Mouse (Mus musculus) CD4-positive helper T cell, adult 2 months (primary cell): ENCODE measurements around the gene Col26a1.

Experiments used
- DNase-seq: peaks from one replicate; pipeline ENCODE4 v3.0.0-alpha.2; 2012; ENCODE audit warnings: low read depth, missing footprints, low spot score

The Col26a1 gene

DNA sequence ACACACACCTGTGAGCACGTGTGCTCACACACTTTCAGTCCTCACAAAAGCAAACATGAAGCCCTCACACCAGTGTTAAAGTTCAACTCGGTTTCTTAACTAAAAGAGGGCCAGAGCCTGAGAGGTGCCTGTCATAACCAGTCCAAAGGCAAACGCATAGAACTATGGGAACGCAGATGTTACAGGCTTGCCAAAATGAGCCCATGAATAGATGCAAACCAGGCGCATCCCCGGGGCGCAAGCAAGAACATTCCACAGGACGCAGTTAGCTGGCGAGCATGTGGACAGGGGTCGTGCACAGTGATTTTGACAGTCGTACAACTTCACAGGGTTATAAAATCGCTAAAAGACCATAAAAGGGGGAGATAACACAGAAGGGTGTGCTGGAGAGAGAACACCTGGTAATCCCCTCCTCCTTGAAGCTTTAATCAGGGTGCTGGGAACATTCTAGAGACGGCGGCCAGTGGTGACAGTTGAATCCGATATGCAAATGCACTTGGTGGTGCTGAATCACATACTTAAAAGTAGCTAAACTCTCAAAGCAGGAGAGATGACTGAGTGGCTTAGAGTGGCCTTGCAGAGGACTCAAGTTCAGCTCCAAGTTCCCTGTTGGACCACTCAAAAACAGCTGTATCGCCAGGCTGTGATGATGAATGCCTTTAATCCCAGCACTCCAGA, 76.5 kb downstream of the Col26a1 start:
- no peak for DNase-seq

DNA sequence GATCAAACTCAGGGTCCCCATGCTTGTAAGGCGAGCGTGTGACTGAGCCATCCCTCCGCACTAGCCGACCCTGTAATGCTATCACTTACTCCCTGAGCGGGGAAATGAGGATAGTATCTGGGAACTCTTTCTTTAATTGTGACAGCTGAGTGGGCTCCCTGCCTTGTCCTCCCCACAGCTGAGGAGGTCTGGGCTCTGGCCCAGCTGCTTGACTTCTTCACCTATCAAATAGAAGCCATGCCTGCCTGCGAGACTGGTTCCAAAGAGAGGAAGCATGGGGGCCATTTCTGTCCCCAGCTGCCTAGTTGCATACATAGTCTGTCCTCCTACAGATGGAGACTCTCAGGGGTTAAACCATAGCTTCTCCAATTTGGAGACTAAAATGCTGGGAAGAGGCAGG, 78.0 kb downstream of the Col26a1 start:
- DNase-seq, result no peak

DNA sequence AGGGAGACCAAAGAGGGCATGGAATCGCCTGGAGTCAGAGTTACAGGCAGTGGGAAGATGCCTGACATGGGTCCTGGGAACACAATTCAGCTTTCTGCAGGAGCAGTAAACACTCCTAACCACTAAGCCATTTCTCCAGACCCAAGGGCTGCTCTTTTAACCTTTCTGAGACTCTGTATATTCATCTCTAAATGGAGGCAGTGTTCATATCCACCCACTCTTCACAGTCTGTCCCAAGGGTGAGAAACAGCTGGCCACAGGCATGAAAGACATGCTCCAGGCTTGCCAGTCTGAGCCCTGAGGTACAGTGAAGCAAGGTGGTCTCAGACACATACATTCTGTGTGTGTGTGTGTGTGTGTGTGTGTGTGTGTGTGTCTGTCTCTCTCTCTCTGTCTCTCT, 78.8 kb downstream of the Col26a1 start:
- DNase-seq, result no peak

DNA sequence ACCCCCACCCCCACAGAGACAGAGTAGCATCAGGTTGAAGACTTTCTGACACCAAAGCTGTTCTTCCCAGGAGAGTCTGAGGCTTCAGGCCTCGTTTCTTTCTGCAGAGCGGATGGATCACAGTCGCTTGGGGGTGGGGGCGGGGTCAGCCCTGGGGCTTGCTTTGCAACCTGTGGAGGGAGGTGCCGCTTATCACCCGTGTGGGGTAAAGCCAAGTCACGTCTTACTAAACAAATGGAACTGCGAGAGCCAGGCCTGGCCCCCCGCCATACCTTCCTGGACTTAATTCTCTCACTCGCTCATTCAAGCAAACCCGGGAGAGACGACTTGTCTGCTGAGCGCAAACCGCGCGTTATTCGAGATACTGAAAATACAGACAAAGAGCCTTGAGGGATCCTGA, 80.3 kb downstream of the Col26a1 start:
- DNase-seq, result no peak

DNA sequence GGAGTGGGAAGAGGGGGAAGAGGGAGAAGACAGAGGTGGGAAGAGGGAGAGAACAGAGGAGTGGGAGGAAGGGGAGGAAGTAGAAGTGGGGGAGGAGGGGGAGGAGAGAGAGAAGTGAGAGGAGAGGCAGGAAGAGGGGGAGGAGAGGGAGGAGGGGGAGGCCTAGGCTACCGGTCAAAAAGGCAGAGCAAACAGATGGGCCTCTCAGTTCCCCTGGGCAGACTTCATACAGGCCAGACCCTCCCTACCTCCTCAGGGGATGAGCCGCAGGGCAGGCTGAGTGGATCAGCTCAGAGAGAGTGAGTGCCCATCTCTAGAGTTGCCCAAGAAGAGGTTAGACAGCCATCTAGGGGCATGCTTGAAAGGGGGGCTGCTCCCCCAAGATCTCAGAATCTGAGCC, 86.1 kb downstream of the Col26a1 start:
- DNase-seq, result no peak

DNA sequence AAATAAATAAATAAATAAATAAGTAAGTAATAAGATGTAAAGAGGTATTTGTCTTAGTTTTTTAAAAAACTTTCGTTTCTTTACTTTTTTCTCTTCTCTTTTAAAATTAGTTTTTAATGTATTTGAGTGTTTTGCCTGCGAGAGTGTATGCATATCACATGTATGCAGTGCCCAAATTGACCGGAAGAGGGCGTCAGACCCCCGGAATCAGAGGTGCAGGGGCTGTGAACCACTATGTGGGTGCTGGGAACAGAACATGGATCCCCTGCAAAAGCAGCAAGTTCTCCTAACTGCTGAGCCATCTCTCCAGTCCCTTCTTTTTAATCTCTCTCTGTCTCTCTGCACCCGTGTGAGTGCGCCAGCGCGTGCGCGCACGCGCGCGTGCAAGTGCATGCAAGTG, 89.2 kb downstream of the Col26a1 start:
- DNase-seq, result no peak

DNA sequence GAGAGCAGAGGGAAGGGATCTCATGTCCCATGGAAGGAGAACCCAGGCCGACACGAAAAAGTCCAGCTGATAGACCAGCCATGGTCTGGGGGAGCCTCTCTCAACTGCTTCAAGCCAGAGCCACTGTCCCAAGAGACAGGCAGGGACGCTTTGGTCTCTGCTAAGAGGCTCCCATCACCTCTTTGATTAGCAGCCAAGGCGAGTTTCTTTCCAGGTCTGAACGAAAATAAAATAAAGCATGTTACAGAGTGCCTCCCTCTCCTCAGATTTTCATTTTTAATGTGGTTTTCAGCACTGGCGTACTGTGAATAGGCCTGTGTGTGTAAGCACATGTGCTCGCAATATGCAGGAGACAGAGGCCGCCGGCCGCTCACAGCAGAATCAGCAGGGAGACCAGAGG, 90.5 kb downstream of the Col26a1 start:
- DNase-seq, result no peak

DNA sequence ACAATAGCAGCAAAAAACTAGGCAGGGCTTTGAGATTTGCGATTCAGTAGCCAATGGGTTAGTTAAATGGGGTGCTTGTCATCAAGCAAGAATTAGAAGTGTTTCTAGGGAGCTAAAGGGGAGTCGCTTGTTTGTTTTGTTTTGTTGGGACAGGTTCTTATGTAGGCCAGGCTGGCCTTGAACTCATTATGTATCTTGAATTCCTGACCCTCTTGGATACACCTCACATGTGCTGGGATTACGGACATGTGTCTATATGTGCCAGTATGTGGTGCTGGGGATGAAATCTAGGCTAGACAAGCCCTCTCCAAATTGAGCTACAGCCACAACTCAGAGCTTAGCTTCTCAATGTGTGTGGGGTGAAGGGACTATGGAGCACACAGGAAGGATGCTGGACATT, 91.8 kb downstream of the Col26a1 start:
- DNase-seq, result no peak

DNA sequence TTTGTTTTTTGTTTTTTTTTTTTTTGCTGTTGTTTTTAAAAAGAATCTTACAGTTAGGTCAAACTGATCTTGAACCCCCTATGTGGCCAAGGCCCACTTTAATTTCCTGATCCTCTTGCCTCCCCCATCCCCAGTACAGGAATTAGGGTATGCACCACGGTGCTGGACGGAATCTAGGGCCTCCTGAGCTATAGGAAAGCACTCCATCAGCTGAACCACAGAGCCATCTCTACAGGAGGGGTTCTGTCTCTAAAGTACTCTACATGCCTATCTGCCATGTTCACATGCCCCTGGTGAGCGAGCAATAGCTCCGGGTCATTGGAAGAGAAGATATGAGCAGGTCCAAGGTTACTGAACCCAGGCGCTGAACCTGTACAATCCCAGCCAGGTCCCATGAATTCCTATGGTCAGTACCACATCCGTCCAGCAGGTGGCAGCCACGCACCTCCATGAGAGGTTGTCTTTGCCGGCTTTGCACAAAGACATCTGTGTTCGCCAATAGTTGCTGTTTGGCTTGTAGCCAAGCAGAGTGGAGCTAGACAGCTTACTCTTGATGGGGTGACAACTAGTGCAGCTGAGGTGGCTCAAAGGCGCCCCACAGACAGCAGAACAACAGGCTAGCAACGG, 92.3 kb downstream of the Col26a1 start:
- DNase-seq, result peak; percentile 69

DNA sequence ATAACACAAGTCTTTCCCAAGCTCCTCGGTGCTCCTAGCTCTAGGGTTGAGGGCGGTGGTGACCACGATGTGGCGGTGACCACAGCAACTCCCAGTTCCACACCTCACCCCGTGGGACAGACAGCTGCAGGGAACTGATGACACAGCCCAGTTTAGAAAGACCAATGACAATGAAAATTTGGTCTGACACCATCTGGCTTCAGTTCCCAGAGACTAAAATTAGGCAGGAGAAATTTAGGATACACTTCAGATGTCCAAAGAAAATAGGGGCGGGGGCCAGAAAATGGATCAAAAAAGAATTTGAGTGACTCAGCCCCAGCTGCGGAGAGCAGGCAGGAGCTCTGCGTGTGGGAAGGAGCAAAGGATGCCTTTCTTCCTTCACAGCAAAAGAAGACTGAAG, 98.5 kb downstream of the Col26a1 start:
- no peak for DNase-seq

DNA sequence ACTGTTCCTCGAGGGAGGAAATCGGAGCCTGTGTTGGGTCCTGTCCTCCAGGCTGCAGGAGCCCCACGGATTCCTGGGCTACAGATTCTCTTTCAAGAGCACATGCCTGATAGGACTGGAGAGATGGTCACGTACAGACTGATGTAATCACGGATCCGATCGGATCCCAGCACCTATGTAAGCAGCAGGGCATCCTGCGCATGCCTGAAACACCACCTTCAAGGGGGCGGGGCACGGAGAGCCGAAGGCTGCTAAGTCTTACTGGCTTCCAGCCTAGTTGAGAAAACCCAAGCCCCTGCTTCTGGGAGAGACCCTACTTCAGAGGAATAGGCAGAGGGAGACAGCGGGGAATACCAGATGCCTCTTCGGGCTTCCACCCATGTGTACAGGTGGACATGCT, 100.4 kb downstream of the Col26a1 start:
- DNase-seq, result no peak

DNA sequence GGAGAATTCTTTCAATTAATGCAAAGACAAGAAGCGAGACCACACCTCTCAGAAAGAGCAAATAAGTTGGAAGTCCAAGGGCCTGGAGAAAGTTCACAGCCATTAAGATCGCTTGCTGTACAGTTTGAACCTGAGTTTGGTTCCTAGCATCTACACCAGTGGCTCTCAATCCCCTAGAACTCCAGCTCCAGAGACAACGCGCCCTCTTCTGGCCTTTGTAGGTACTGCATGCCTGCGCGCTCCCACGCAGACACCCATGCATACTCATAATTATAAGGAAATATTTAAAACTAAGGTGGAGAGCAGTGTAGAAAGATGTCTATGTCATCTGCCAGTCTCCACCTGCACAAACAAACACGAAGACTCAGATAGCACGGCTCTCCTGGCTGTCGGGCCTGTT, 102.5 kb downstream of the Col26a1 start:
- no peak for DNase-seq

DNA sequence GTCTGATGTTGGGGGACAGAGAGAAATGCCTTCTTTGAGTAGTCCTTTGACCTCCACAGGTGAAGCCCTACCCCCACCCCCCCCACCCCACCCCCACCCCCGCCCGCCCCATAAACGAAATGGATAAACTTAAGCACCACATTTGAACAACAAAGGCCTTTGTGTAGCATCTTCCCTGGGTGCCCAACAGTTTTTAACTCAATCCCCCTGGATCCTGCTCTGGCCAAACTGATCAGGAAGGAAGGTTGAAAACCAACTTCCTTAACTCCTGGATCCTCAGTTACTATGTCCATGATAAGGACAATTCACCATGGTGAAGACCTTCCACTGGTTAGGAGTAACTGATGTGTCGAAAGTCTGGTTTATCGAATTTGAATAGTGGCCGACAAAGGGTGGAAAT, 103.1 kb downstream of the Col26a1 start:
- no peak for DNase-seq

DNA sequence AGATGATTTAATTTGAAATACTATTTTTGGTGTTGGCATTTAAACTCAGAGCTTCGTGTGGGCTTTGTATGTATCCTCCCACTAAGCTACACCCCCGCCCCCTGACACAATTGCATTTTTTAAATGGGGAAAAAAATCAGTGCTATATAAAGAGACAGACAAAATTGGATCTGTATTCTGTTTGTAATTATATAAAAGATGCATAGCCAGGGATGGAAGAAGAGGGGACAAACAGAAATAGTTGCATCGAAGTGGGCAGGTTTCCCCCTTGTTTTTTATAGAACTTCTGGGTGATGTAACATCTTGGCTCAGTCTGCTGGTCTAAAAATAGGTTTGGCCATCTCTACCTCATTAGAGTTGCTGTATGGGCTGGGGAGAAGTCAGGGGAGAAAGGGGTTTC, 107.5 kb downstream of the Col26a1 start:
- DNase-seq, result no peak

DNA sequence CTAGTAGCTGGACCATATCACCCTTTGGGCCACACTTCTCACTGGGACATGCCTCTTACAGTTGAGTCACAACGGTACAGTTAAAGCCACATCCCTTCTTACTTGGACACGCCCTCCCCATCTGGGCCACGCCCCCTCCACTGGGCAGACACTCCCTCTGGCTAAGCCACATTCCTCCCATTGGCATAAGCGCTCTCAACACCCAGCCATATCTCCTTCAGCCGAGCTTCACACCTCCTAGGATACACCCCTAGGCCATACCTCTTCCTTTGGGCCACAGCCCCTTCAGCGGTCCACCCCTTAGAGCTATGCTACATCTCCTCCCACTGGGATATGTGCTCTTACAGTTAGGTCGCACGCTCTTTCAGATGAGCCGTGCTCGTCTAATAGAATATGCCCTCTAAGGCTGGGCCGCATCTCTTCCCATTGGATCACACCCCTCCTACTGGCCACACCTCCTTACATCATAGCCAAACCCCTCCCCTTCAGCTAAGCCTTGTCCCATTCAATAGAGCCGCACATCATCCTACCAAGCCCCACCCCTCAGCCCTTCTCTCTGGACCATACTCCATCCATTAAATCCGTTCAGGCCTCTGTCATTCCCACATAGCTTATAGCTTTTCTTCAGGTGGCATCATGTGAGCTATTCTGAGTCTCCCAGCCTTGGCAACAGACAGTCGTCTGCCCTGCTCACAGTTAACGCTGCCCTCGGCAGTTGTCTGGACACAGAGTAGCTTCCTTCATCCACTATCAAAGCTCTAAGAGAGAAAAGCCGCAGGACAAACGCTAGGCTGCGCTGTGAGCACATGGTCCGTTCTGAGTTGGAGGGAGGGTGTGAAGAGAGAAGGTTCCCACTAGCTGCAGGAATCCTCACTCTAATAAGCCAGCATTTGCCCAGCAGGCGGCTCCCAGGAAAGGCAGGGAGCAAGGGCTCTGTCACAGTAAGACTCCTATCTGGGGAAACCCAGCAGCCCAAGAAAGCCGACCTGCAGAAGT, 109.7 kb downstream of the Col26a1 start:
- no peak for DNase-seq

DNA sequence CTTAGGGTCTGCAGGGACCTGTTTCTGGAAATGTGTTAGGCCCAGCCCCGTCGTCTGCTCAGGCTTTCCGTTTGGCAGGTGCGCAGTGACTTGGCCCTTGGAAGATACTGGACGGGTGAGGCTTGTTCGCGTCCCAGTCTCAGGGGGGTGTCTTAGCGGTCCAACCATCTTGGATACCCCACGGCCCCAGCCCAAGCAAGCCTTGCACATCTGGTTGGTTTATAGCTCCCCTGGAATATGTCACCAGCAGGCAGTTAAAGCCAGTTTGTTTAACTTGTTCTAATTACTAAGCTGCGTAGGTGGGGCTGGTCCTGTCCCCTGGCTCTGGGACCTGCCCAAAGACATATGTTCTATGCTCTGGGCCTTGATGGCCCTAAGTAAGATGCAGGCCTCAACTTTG, 111.9 kb downstream of the Col26a1 start:
- no peak for DNase-seq

DNA sequence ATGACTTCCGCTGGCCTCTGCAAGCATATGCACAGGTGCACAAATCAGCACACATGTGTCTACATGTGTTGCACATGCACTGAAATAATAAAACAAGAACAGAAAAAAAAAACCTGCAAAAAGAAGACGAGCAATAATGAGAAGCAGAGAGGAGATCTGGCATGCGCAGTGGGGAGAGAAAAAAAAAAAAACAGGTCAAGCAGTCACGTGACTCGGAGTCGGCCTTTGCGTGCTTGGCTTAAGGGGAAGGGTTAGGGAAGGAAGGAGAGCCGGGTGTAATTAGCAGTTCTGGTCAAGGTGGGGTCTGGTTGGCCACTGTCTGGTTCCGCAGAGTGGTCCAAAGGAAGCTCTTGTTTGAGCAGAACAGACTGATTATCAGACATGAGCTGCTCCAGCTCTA, 115.7 kb downstream of the Col26a1 start:
- DNase-seq, result no peak

DNA sequence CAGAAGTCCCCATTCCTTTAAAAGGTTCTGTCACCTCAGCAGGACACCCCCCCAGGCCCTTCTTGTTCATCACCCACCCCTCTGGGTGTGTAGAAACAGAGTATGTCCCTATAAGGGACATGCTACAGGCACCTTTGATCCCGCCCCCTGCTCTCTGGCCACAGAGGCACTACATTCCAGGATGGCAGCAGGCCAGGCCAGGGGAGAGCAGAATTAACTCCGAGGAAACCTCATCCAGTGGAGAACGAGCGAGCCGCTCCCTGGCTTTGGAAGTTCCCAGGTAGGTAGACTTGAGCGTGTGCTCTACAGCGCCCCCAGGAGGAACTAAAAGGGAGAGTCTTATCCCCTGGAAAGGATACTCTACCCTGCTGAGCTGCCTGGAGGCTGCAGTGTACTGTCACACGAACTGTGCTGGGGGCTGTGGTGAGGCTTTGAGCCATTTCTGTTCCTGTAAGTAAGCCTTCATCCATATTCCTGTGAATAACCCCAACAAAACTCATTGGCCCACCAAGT, 118.8 kb downstream of the Col26a1 start:
- DNase-seq, result no peak

DNA sequence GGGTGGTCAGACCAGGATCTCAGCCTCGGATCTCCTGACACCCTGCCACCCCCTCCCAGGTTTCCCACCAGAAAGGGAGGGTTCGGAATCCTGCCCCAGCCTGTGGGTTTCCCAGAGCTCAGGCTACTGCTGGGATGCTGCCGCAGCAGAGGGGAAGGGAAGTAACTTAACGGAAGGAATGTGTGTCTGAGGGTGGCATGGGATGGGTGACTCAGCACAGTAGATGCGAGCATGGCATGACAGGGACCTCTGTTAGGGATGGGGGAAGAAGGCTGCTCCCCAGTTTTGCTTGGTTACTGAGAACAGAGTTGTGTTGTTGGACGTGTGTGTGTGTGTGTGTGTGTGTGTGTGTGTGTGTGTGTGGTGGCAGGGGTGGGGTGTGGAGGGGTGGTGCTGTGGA, 122.7 kb downstream of the Col26a1 start:
- no peak for DNase-seq

DNA sequence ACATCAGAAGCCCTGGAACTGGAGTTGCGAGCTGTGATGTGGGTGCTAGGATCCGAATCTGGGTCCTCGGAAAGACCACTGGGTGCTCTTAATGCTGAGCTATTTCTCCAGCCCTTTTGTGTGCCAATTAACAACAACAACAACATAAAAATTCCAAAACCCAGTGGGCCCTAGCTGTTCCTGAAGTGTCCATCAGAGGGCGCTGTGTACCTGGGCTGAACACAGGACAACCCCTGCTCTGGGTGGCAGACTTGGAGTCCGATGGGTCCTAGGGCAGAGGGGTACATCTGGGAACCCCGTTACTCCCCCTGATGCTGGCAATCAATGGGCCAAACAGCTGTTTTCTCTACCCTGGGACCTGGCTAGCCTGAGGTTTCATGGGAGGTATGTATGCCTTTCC, 123.2 kb downstream of the Col26a1 start:
- no peak for DNase-seq

DNA sequence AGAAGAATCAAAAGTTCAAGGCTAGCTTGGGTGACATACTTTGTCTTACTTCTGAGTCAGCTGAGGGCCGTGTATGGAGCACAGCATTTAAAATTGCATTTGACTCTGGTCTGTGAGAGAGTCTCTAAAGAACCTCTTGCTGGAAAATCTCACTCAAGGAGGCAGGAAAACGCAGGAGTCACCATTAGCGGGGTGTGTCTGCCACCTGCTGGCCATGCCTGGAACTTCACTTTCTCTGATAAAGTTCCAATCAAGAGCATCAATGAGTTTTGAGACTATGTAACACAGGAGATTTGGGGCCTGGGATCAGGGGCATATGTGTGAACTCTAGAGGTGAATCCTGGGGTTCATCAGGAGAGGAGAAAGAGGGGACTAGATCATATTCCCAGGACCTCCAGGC, 127.3 kb downstream of the Col26a1 start:
- peak; percentile 18 for DNase-seq

DNA sequence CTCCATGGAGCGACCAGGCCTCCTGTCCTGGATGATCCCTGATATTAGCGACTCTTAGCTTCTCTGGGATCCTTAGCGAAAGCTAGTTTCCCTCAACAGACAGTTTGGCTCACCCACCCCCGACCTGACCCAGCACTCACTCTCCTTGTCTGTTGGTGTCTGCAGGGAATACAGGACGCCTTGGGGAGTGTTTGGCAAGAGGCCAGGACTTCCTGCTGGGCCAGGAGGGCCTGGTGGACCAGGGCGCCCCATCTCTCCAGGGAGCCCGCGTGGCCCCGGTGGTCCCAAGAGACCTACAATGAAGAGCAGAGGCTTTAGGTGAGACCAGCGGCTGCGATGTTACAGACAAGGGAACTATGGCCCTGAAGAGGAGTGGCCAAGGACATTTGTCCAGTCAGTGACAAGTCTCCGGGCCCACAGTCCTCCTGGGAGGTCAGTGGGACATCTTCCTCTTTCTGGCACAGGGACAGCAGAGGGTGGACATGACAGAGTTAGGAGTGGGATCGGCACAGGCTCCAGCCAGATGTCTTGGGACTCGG, 128.9 kb downstream of the Col26a1 start:
- DNase-seq, result no peak
